Mouse (Mus musculus): ENCODE measurements around the gene Map3k14.

DNA sequence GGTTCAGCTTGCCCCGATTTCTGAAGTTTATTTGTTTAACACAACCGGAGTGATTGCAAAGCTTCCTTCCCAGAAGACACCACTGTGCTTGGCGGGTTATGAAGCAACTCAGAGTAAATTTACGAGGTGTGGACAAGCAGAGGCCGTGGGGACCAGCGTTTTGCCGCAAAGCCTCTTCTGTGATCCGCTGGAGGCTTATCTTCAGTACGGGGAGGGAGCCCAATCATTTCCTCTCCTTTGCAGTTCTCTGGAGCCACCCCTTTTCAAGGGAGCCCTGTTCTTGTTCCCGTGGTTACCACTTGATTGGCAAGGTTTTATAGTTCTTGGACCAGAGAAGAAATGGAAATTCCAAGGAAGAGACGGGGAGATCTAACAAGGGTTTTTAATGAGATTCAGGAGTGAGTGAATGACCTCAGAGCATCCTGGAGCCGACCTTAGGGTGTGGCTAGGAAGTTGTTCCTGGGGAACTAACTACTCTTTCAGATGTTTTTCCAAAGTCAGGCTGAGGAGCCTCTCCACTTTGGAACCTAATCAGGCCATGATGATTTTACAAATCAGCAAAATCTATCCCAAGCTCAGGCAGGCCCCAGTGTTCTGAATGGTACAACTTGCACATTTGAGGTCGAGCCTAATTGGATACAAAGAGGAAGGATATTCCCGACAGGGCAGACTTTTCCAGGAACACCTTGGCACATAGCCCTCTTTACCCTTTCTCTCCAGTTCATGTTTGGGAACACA lies 25.0 kb upstream of the Map3k14 start:
- TF ChIP-seq CTCF (IDR thresholded peaks at IDR 0.05; ENCODE audit: low read depth) (no peak), EP300 (IDR thresholded peaks at IDR 0.05; ENCODE audit: low read depth) (no peak)
